Mouse (Mus musculus): ENCODE results near the gene Arel1. TPM values are rescaled to one million over a fixed set of nuclear protein-coding genes. Genes with fewer than 3 reads are reported as not detected.

Gene Arel1
- polyA plus RNA-seq, 1 experiment from 2014 or later: 27.6 TPM

- H3K27ac ChIP-seq: no peak overlapping the region
- H3K4me3 ChIP-seq (replicated peaks): no peak overlapping the region
- no peak for ATAC-seq (ENCODE audit: low FRiP score)
- no peak overlapping the region for H3K9ac ChIP-seq
- no peaks in the 10 kb centered on the region for H3K27me3 ChIP-seq
- H3K4me2 ChIP-seq: no peak overlapping the region
- H3K36me3 ChIP-seq (replicated peaks): peaks cover 36% of the 10 kb centered on the region
- WGBS: 84% methylated on average over 3 of the region's 3 CpGs
- H3K9me3 ChIP-seq: no peaks in the 10 kb centered on the region
- H3K4me1 ChIP-seq: no peaks in the 10 kb centered on the region; the same call in 1 of the 2 replicates
Measured at GRCm38 (mm10) chr12:84917799-84918198, 52.9 kb downstream of the Arel1 start.

GRCm38 (mm10) chr12:84914959-84915358 lies 55.7 kb downstream of the Arel1 start:
- Histone ChIP-seq H3K4me3 (replicated peaks) (no peak overlapping the region), H3K36me3 (replicated peaks) (peaks cover 22% of the 10 kb centered on the region), H3K9me3 (no peaks in the 10 kb centered on the region), H3K27me3 (no peaks in the 10 kb centered on the region), H3K27ac (no peak overlapping the region), H3K4me2 (no peak overlapping the region), H3K9ac (no peak overlapping the region), H3K4me1 (peaks cover 11% of the 10 kb centered on the region; the same call in 1 of the 2 replicates)
- no peak for ATAC-seq (ENCODE audit: low FRiP score)
- 89% methylated on average over 5 of the region's 5 CpGs for WGBS

GRCm38 (mm10) chr12:84912652-84913104 lies 58.0 kb downstream of the Arel1 start:
- Histone ChIP-seq H3K36me3 (replicated peaks) (0 out of 2 replicates have a peak, but pooled peaks cover 3% of the 10 kb centered on the region), H3K27me3 (no peaks in the 10 kb centered on the region), H3K27ac (no peak overlapping the region), H3K9ac (no peak overlapping the region), H3K4me3 (replicated peaks) (no peak overlapping the region), H3K4me1 (peaks cover 12% of the 10 kb centered on the region; the same call in 1 of the 2 replicates), H3K9me3 (no peaks in the 10 kb centered on the region), H3K4me2 (no peak overlapping the region)
- ATAC-seq (ENCODE audit: low FRiP score): no peak
- WGBS: 84% methylated on average over 4 of the region's 4 CpGs

- ATAC-seq (ENCODE audit: low FRiP score): peak; percentile 49; the same call in 1 of the 2 replicates
- Histone ChIP-seq H3K9ac (no peak overlapping the region), H3K27me3 (no peaks in the 10 kb centered on the region), H3K9me3 (no peaks in the 10 kb centered on the region), H3K4me1 (peaks cover 16% of the 10 kb centered on the region), H3K4me2 (no peak overlapping the region), H3K36me3 (replicated peaks) (no peaks in the 10 kb centered on the region), H3K27ac (peak overlapping the region; percentile 43; the same call in 1 of the 2 replicates), H3K4me3 (replicated peaks) (no peak overlapping the region)
- WGBS: 24% methylated on average over 2 of the region's 2 CpGs
Measured at GRCm38 (mm10) chr12:84911640-84912039, 59.1 kb downstream of the Arel1 start.

GRCm38 (mm10) chr12:84910066-84910465 lies 60.6 kb downstream of the Arel1 start:
- no peak for ATAC-seq (ENCODE audit: low FRiP score)
- WGBS: 92% methylated on average over 4 of the region's 4 CpGs

GRCm38 (mm10) chr12:84907627-84908480 lies 62.8 kb downstream of the Arel1 start:
- WGBS: 78% methylated on average over 10 of the region's 10 CpGs

More at GRCm38 (mm10) chr12:84910066-84910465, 60.6 kb downstream of the Arel1 start:
- Histone ChIP-seq H3K36me3 (replicated peaks) (no peaks in the 10 kb centered on the region), H3K9ac (no peak overlapping the region), H3K4me3 (replicated peaks) (no peak overlapping the region), H3K4me2 (no peak overlapping the region), H3K27me3 (no peaks in the 10 kb centered on the region), H3K27ac (no peak overlapping the region), H3K9me3 (no peaks in the 10 kb centered on the region), H3K4me1 (peaks cover 16% of the 10 kb centered on the region)

GRCm38 (mm10) chr12:84907024-84907626 lies 63.6 kb downstream of the Arel1 start:
- Histone ChIP-seq H3K36me3 (replicated peaks) (no peaks in the 10 kb centered on the region), H3K27me3 (no peaks in the 10 kb centered on the region), H3K27ac (no peak overlapping the region), H3K4me3 (replicated peaks) (no peak overlapping the region), H3K4me2 (no peak overlapping the region), H3K9me3 (no peaks in the 10 kb centered on the region), H3K4me1 (peaks cover 11% of the 10 kb centered on the region), H3K9ac (no peak overlapping the region)
- 72% methylated on average over 12 of the region's 12 CpGs for WGBS
- ATAC-seq (ENCODE audit: low FRiP score): no peak

More at GRCm38 (mm10) chr12:84907627-84908480, 62.8 kb downstream of the Arel1 start:
- Histone ChIP-seq H3K27ac (no peak overlapping the region), H3K4me2 (no peak overlapping the region), H3K9me3 (no peaks in the 10 kb centered on the region), H3K4me1 (peaks cover 16% of the 10 kb centered on the region), H3K27me3 (no peaks in the 10 kb centered on the region), H3K4me3 (replicated peaks) (no peak overlapping the region), H3K9ac (no peak overlapping the region), H3K36me3 (replicated peaks) (no peaks in the 10 kb centered on the region)
- ATAC-seq (ENCODE audit: low FRiP score): no peak

GRCm38 (mm10) chr12:84904399-84904798 lies 66.3 kb downstream of the Arel1 start:
- no peaks in the 10 kb centered on the region for H3K9me3 ChIP-seq
- H3K27me3 ChIP-seq: no peaks in the 10 kb centered on the region
- no peak for ATAC-seq (ENCODE audit: low FRiP score)
- no peak overlapping the region for H3K27ac ChIP-seq
- H3K9ac ChIP-seq: no peak overlapping the region
- no peak overlapping the region for H3K4me3 ChIP-seq (replicated peaks)
- H3K4me2 ChIP-seq: no peak overlapping the region
- 79% methylated on average over 7 of the region's 7 CpGs for WGBS
- peaks cover 5% of the 10 kb centered on the region for H3K4me1 ChIP-seq
- no peaks in the 10 kb centered on the region for H3K36me3 ChIP-seq (replicated peaks)

GRCm38 (mm10) chr12:84900317-84900716 lies 70.4 kb downstream of the Arel1 start:
- Histone ChIP-seq H3K27me3 (no peaks in the 10 kb centered on the region), H3K4me3 (replicated peaks) (no peak overlapping the region), H3K9me3 (no peaks in the 10 kb centered on the region), H3K4me1 (no peaks in the 10 kb centered on the region), H3K4me2 (no peak overlapping the region), H3K36me3 (replicated peaks) (no peaks in the 10 kb centered on the region), H3K27ac (no peak overlapping the region), H3K9ac (no peak overlapping the region)
- no peak for ATAC-seq (ENCODE audit: low FRiP score)
- 88% methylated on average over 7 of the region's 7 CpGs for WGBS

- 79% methylated on average over 5 of the region's 5 CpGs for WGBS
- Histone ChIP-seq H3K4me2 (no peak overlapping the region), H3K9me3 (no peaks in the 10 kb centered on the region), H3K27me3 (no peaks in the 10 kb centered on the region), H3K4me3 (replicated peaks) (no peak overlapping the region), H3K4me1 (no peaks in the 10 kb centered on the region), H3K27ac (no peak overlapping the region), H3K9ac (no peak overlapping the region), H3K36me3 (replicated peaks) (no peaks in the 10 kb centered on the region)
- ATAC-seq (ENCODE audit: low FRiP score): no peak
Measured at GRCm38 (mm10) chr12:84897322-84897721, 73.4 kb downstream of the Arel1 start.

GRCm38 (mm10) chr12:84896235-84896634 lies 74.5 kb downstream of the Arel1 start:
- Histone ChIP-seq H3K9ac (no peak overlapping the region), H3K4me2 (no peak overlapping the region), H3K9me3 (no peaks in the 10 kb centered on the region), H3K27ac (no peak overlapping the region), H3K27me3 (no peaks in the 10 kb centered on the region), H3K36me3 (replicated peaks) (no peaks in the 10 kb centered on the region), H3K4me3 (replicated peaks) (no peak overlapping the region), H3K4me1 (no peaks in the 10 kb centered on the region)
- WGBS: 87% methylated on average over 6 of the region's 6 CpGs
- no peak for ATAC-seq (ENCODE audit: low FRiP score)

- Histone ChIP-seq H3K36me3 (replicated peaks) (no peaks in the 10 kb centered on the region), H3K27me3 (no peaks in the 10 kb centered on the region), H3K4me3 (replicated peaks) (no peak overlapping the region), H3K4me1 (no peaks in the 10 kb centered on the region), H3K4me2 (no peak overlapping the region), H3K9ac (no peak overlapping the region), H3K9me3 (no peaks in the 10 kb centered on the region), H3K27ac (no peak overlapping the region)
- WGBS: 66% methylated on average over 9 of the region's 9 CpGs
- no peak for ATAC-seq (ENCODE audit: low FRiP score)
Measured at GRCm38 (mm10) chr12:84893648-84894628, 76.8 kb downstream of the Arel1 start.

All from forebrain, embryonic 12.5 days (tissue).